Mouse (Mus musculus) CH12.LX (cell line): Measurements from ENCODE around the gene 9930111J21Rik1. TPM values are rescaled to one million over a fixed set of nuclear protein-coding genes. Genes with fewer than 3 reads are reported as not detected.
"Not testable (repeated sequence)": the region's sequence is repeated elsewhere in the genome, so short reads cannot be mapped to it uniquely, and the experiment has no call there.

Experiments
- DNase-seq: peaks from one replicate; pipeline ENCODE4 v3.0.0-alpha.2; 2013; ENCODE audit errors: extremely low read depth
- H3K27ac ChIP-seq: 2 replicates; pipeline ENCODE4 v1.5.1; 2012; ENCODE audit warnings: low read depth, mild to moderate bottlenecking, control low read depth, moderate library complexity; ENCODE audit not compliant: insufficient read depth
- H3K27me3 ChIP-seq: replicated peaks from 2 replicates; pipeline ENCODE3; 2012; ENCODE audit warnings: inconsistent platforms
- H3K36me3 ChIP-seq, 2 experiments: replicated peaks in 1 of 2; 2 replicates each; pipeline versions ENCODE3 to v1.6.1; 2012; ENCODE audit warnings: inconsistent platforms in 1 of 2, low read length in 1 of 2, mild to moderate bottlenecking in 1 of 2, mixed read lengths in 1 of 2, moderate library complexity in 1 of 2; ENCODE audit not compliant: control insufficient read depth in 1 of 2, insufficient read depth in 1 of 2
- H3K4me1 ChIP-seq, 2 experiments: 2 replicates each; pipeline ENCODE4 v1.6.1; 2012; ENCODE audit warnings: inconsistent platforms in 1 of 2, moderate library complexity in 1 of 2; ENCODE audit not compliant: insufficient read depth in 2 of 2, control insufficient read depth in 1 of 2
- H3K4me2 ChIP-seq: 2 replicates; pipeline ENCODE4 v1.6.1; 2012; ENCODE audit warnings: low read depth, mild to moderate bottlenecking, control low read depth; ENCODE audit not compliant: poor library complexity, insufficient read depth, severe bottlenecking
- H3K4me3 ChIP-seq, 3 experiments: fragments of 150-350 bp in 1 of 3; sonication (generic) in 1 of 3; replicated peaks in 1 of 3; 2 replicates each; pipeline versions ENCODE3 to v1.5.1; 2011 to 2012; ENCODE audit warnings: low read depth in 2 of 3, low read length in 2 of 3, mild to moderate bottlenecking in 2 of 3, moderate library complexity in 2 of 3, control low read depth in 1 of 3, improper control_type of control experiment in 1 of 3, inconsistent platforms in 1 of 3, mixed read lengths in 1 of 3; ENCODE audit not compliant: poor library complexity in 1 of 3
- H3K79me2 ChIP-seq: replicated peaks from 2 replicates; pipeline ENCODE4 v1.6.1; 2012; ENCODE audit warnings: mild to moderate bottlenecking, moderate library complexity; ENCODE audit not compliant: control insufficient read depth, poor library complexity, insufficient read depth, severe bottlenecking; ENCODE audit errors: extremely low read depth
- H3K9ac ChIP-seq: 2 replicates; pipeline ENCODE4 v1.6.1; 2012; ENCODE audit warnings: low read depth, mild to moderate bottlenecking, control low read depth, moderate library complexity; ENCODE audit not compliant: insufficient read depth
- H3K9me3 ChIP-seq: replicated peaks from 2 replicates; pipeline ENCODE3; 2012; ENCODE audit warnings: low read length, inconsistent platforms, mixed read lengths
- dilution Hi-C: fragments of 300-500 bp; cut with MboI; formaldehyde crosslinking; loops from 2 replicates; pipeline ENCODE4 v1.14.3; 2020; ENCODE audit warnings: low sequenced_read_pairs; ENCODE audit not compliant: extremely low pct_unique_long_range_greater_than_20kb, extremely low pct_ligation_motif_present
- in situ Hi-C: fragments of 300-500 bp; cut with MboI; formaldehyde crosslinking; loops from 3 replicates; pipeline ENCODE4 v1.14.3; 2019; ENCODE audit warnings: low sequenced_read_pairs, low pct_ligation_motif_present, low pct_unique_long_range_greater_than_20kb, mixed read lengths
- polyA plus RNA-seq: library from polyadenylated mRNA; unstranded; fragments of >175 nt; gene quantifications from 2 replicates; pipeline ENCODE4 v1.2.1, GENCODE M21; 2012; ENCODE audit warnings: low read depth; ENCODE audit not compliant: insufficient read length
- total RNA-seq, 2 experiments: library from RNA; depleted of rRNA; stranded (reverse); fragments of 300-350 nt in 1 of 2; fragments of >200 nt in 1 of 2; gene quantifications; 2 replicates each; pipeline ENCODE4 v1.2.3; 2012 to 2014

The 9930111J21Rik1 gene
- total and polyA plus RNA-seq, 3 experiments, result 4.3 to 7.4 (median 6.0) TPM

GRCm38 (mm10) chr11:48933422-48933821 is 45.8 kb downstream of the 9930111J21Rik1 start:
- H3K27me3 ChIP-seq, H3K27ac ChIP-seq, H3K9me3 ChIP-seq, H3K4me2 ChIP-seq, H3K4me1 ChIP-seq, H3K4me3 ChIP-seq, H3K79me2 ChIP-seq, dilution Hi-C loops, in situ Hi-C loops, DNase-seq, H3K36me3 ChIP-seq, H3K9ac ChIP-seq: not testable (repeated sequence)

- H3K79me2 ChIP-seq, in situ Hi-C loops, DNase-seq, H3K4me2 ChIP-seq, dilution Hi-C loops, H3K27ac ChIP-seq, H3K36me3 ChIP-seq, H3K9ac ChIP-seq, H3K9me3 ChIP-seq, H3K4me3 ChIP-seq, H3K27me3 ChIP-seq: not testable (repeated sequence)
- peaks cover 0 to 20% of the 10 kb centered on the region in 2 experiments; a peak in 2 of 4 replicates for H3K4me1 ChIP-seq
Measured at GRCm38 (mm10) chr11:48928068-48928467, 51.1 kb downstream of the 9930111J21Rik1 start.

GRCm38 (mm10) chr11:48926437-48926836 is 52.8 kb downstream of the 9930111J21Rik1 start:
- H3K4me1 ChIP-seq, result peaks cover 0 to 20% of the 10 kb centered on the region in 2 experiments; a peak in 2 of 4 replicates
- H3K4me2 ChIP-seq, DNase-seq, in situ Hi-C loops, H3K4me3 ChIP-seq, H3K27ac ChIP-seq, H3K79me2 ChIP-seq, H3K9me3 ChIP-seq, H3K9ac ChIP-seq, H3K36me3 ChIP-seq, H3K27me3 ChIP-seq, dilution Hi-C loops: not testable (repeated sequence)

- peaks cover 3 to 24% of the 10 kb centered on the region in 2 experiments; a peak in 3 of 4 replicates for H3K4me1 ChIP-seq
- H3K4me3 ChIP-seq, H3K9me3 ChIP-seq, DNase-seq, H3K27ac ChIP-seq, H3K4me2 ChIP-seq, dilution Hi-C loops, in situ Hi-C loops, H3K27me3 ChIP-seq, H3K36me3 ChIP-seq, H3K79me2 ChIP-seq, H3K9ac ChIP-seq: not testable (repeated sequence)
Measured at GRCm38 (mm10) chr11:48923818-48924217, 55.4 kb downstream of the 9930111J21Rik1 start.
